Mouse (Mus musculus): ENCODE measurements around the gene Vasp. TPM values are rescaled to one million over a fixed set of nuclear protein-coding genes. Genes with fewer than 3 reads are reported as not detected.

Gene Vasp
- polyA plus RNA-seq, 1 experiment = 17.7 TPM

DNA sequence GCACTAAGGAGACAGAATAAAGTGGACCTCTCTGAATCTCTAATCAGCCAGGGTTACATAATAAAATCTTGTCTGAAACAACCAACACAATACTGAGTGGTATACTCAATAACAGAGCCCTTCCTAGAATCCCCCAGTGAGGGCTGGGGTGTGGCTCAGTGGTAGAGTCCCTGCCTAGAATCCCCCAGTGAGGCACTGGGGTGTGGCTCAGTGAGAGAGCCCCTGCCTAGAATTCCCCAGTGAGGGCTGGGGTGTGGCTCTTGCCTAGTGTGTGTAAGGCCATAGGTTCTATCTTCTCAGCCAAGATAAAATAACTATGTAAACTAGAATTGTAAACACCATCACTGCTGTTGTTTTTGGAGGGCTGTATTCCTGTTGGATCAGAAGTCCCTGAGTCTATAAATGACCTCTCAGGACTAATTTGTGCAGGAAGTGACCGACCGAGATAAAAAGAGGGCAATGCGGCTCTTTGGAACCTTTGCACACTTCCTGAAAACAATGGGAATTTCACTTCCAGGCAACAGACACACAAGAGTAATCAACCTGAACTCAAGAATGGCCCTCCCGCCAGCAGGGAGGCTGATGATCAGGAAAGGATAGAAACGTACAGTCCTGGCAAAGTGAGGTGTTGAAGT is 60.5 kb downstream of the Vasp start:
- Histone ChIP-seq H3K4me3 (replicated peaks) (no peak overlapping the region), H3K27me3 (ENCODE audit: control insufficient read depth) (peaks cover 57% of the 10 kb centered on the region), H3K4me1 (ENCODE audit: control insufficient read depth) (peaks cover 4% of the 10 kb centered on the region; the same call in 1 of the 2 replicates), H3K9me3 (ENCODE audit: control insufficient read depth, low read length) (peaks cover 8% of the 10 kb centered on the region), H3K36me3 (ENCODE audit: control insufficient read depth) (no peaks in the 10 kb centered on the region)
- TF ChIP-seq GATA1 (IDR thresholded peaks at IDR 0.05; ENCODE audit: low read length) (no peak), TAL1 (IDR thresholded peaks at IDR 0.05; ENCODE audit: low read length) (no peak)

DNA sequence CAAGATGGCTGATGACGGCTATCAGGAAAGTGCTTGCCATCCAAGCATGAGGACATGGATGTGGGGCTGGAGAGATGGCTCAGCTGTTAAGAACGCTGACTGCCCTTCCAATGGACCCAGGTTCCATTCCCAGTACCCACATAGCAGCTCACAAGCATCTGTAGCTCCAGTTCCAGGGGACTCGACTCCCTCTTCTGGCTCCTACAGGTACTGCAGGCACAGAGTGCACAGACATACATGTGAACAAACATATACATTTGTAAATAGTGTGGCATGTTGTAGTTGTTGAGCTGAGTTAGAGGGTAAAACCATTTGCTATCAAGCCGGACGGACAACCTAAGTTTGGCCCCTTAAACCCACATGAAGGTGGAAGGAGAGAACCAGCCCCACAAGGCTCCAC is 61.6 kb downstream of the Vasp start:
- peaks cover 4% of the 10 kb centered on the region; the same call in 1 of the 2 replicates for H3K4me1 ChIP-seq (ENCODE audit: control insufficient read depth)
- H3K9me3 ChIP-seq (ENCODE audit: control insufficient read depth, low read length) = peaks cover 8% of the 10 kb centered on the region
- H3K27me3 ChIP-seq (ENCODE audit: control insufficient read depth) = peaks cover 49% of the 10 kb centered on the region
- no peaks in the 10 kb centered on the region; the same call in 1 of the 2 replicates for H3K36me3 ChIP-seq (ENCODE audit: control insufficient read depth)
- H3K4me3 ChIP-seq (replicated peaks) = no peak overlapping the region
- TF ChIP-seq TAL1 (IDR thresholded peaks at IDR 0.05; ENCODE audit: low read length) = no peak
- TF ChIP-seq GATA1 (IDR thresholded peaks at IDR 0.05; ENCODE audit: low read length) = no peak

DNA sequence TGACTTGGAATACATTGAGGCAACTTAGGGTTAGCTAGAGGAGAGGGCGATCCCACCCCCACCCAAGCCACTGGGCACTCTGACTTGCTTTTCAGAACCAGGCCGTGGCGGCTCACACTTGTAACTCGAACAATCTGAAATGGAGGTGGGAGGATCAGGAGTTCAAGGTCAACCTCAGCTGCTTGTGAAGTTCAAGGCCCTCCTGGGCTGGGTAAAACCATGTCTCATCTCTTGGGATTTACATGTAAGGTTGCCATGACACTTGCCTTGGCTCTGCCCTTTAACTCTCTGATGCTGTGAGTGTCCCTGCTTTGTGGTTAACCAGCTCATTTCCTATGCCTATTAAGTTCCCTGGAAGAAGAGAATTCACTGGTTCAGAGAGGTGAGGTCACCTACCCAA is 62.1 kb downstream of the Vasp start:
- TF ChIP-seq GATA1 (IDR thresholded peaks at IDR 0.05; ENCODE audit: low read length) (no peak), TAL1 (IDR thresholded peaks at IDR 0.05; ENCODE audit: low read length) (no peak)

DNA sequence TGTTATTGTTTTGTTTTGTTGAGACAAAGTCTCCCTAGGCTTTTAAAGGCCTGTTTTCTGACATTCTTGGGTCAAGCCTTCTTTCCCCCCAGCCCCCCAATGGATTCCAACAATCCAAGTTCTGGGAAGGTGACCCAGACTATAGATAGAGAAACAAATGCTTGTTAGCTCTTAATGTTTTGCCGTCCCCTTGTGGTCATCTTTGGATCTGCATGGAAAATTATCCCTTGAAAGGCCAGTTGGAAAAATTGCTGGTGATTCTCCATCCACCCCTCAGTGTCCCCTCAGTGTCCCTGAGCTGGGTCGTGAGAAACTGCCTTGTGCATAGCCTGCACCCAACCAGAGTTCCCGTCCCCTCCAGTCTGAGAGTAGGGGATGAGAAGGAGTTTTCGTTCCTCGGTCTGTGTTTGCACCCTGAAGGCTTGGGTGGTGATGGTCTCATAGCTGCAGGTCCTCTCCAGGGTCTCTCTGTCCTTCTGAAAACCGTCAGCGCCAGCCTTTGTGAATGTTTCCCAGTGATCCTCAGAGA is 62.6 kb downstream of the Vasp start:
- Histone ChIP-seq H3K4me1 (ENCODE audit: control insufficient read depth) (peaks cover 4% of the 10 kb centered on the region; the same call in 1 of the 2 replicates), H3K27me3 (ENCODE audit: control insufficient read depth) (peaks cover 39% of the 10 kb centered on the region), H3K9me3 (ENCODE audit: control insufficient read depth, low read length) (peaks cover 8% of the 10 kb centered on the region), H3K4me3 (replicated peaks) (no peak overlapping the region), H3K36me3 (ENCODE audit: control insufficient read depth) (no peaks in the 10 kb centered on the region; the same call in 1 of the 2 replicates)
- TF ChIP-seq TAL1 (IDR thresholded peaks at IDR 0.05; ENCODE audit: low read length) (no peak), GATA1 (IDR thresholded peaks at IDR 0.05; ENCODE audit: low read length) (no peak)

More for the DNA sequence above, 62.1 kb downstream of the Vasp start:
- no peaks in the 10 kb centered on the region; the same call in 1 of the 2 replicates for H3K36me3 ChIP-seq (ENCODE audit: control insufficient read depth)
- H3K4me3 ChIP-seq (replicated peaks) = no peak overlapping the region
- peaks cover 8% of the 10 kb centered on the region for H3K9me3 ChIP-seq (ENCODE audit: control insufficient read depth, low read length)
- H3K4me1 ChIP-seq (ENCODE audit: control insufficient read depth) = peaks cover 4% of the 10 kb centered on the region; the same call in 1 of the 2 replicates
- H3K27me3 ChIP-seq (ENCODE audit: control insufficient read depth) = peaks cover 44% of the 10 kb centered on the region

DNA sequence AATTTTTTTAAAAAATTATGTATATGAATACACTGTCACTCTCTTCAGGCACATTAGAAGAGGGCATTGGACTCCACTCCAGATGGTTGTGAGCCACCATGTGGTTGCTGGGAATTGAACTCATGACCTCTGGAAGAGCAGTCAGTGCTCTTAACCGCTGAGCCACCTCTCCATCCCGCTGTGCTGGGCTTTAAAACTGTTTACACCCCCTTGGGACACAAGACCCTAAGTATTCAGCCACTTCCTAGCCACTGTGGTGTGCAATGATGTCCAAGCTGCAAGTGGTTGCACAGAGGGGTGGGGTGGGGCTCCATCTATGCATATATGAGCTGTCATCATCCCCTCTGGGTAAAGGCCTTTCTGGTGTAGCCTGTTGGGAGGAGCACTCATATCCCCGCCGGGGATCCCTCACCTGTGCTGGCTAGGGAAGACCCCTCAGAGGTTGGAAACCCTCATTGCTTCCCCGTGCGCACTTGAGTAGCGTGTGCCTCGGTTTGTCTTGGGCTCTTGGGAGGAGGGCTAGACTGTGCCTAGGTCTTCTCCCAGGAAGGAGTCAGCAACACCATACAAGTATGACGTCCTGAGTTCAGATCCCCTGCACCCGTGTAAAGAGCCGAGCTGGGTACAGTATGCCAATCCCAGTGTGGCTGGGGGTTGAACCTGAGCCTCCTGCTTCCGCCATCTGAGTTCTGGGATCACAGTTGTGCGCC is 63.3 kb downstream of the Vasp start:
- Histone ChIP-seq H3K4me1 (ENCODE audit: control insufficient read depth) (peaks cover 4% of the 10 kb centered on the region; the same call in 1 of the 2 replicates), H3K4me3 (replicated peaks) (no peak overlapping the region), H3K36me3 (ENCODE audit: control insufficient read depth) (no peaks in the 10 kb centered on the region; the same call in 1 of the 2 replicates), H3K9me3 (ENCODE audit: control insufficient read depth, low read length) (peaks cover 8% of the 10 kb centered on the region), H3K27me3 (ENCODE audit: control insufficient read depth) (peaks cover 33% of the 10 kb centered on the region)
- TF ChIP-seq TAL1 (IDR thresholded peaks at IDR 0.05; ENCODE audit: low read length) = no peak
- TF ChIP-seq GATA1 (IDR thresholded peaks at IDR 0.05; ENCODE audit: low read length) = no peak

Other genes with a start within 250 kb of the Vasp start
- gene Foxa3, start 248.3 kb downstream of the Vasp start, polyA plus RNA-seq (2012) = 0.05 and 0.07 TPM in 2 replicates
- 21.6 and 22.6 TPM in 2 replicates for gene Sympk, start 247.4 kb downstream of the Vasp start, polyA plus RNA-seq (2012)
- gene Rsph6a, start 217.1 kb downstream of the Vasp start, polyA plus RNA-seq (2012) = 0.06 TPM in 1 of 2 replicates, not detected in the other
- gene Dmwd, start 195.6 kb downstream of the Vasp start, polyA plus RNA-seq (2012) = 8.5 and 10.2 TPM in 2 replicates
- gene Dmpk, start 188.0 kb downstream of the Vasp start, polyA plus RNA-seq (2012) = 6.0 TPM in 2 replicates
- 0.23 and 0.34 TPM in 2 replicates for gene Six5, start 177.2 kb downstream of the Vasp start, polyA plus RNA-seq (2012)
- gene Gm4969, start 153.4 kb downstream of the Vasp start, polyA plus RNA-seq (2012) = 0.05 TPM in 1 of 2 replicates, not detected in the other
- gene Fbxo46, start 152.0 kb downstream of the Vasp start, polyA plus RNA-seq (2012) = 1.9 TPM in 2 replicates
- 0.61 and 0.66 TPM in 2 replicates for gene Qpctl, start 122.5 kb downstream of the Vasp start, polyA plus RNA-seq (2012)
- 9.5 and 12.3 TPM in 2 replicates for gene Snrpd2, start 122.1 kb downstream of the Vasp start, polyA plus RNA-seq (2012)
- gene Gipr, start 105.7 kb downstream of the Vasp start, polyA plus RNA-seq (2012) = not detected in 2 replicates
- gene Eml2, start 95.4 kb downstream of the Vasp start, polyA plus RNA-seq (2012) = 0.25 and 0.57 TPM in 2 replicates
- gene Gpr4, start 59.3 kb downstream of the Vasp start, polyA plus RNA-seq (2012) = not detected in 2 replicates
- 2.1 and 2.3 TPM in 2 replicates for gene Opa3, start 43.5 kb downstream of the Vasp start, polyA plus RNA-seq (2012)
- gene Ppm1n, start 8.2 kb upstream of the Vasp start, polyA plus RNA-seq (2012) = not detected in 2 replicates
- 0.29 and 0.44 TPM in 2 replicates for gene Rtn2, start 10.8 kb upstream of the Vasp start, polyA plus RNA-seq (2012)
- gene Fosb, start 38.2 kb upstream of the Vasp start, polyA plus RNA-seq (2012) = 7.8 and 8.8 TPM in 2 replicates
- 3.4 and 3.6 TPM in 2 replicates for gene Ercc1, start 73.0 kb upstream of the Vasp start, polyA plus RNA-seq (2012)
- 0.70 and 0.83 TPM in 2 replicates for gene Cd3eap, start 87.7 kb upstream of the Vasp start, polyA plus RNA-seq (2012)
- gene Ppp1r13l, start 87.9 kb upstream of the Vasp start, polyA plus RNA-seq (2012) = 0.96 and 1.0 TPM in 2 replicates
- gene Ercc2, start 110.2 kb upstream of the Vasp start, polyA plus RNA-seq (2012) = 1.4 and 1.6 TPM in 2 replicates
- gene Klc3, start 132.3 kb upstream of the Vasp start, polyA plus RNA-seq (2012) = not detected in 2 replicates
- not detected in 2 replicates for gene Ckm, start 133.0 kb upstream of the Vasp start, polyA plus RNA-seq (2012)
- 0.45 and 0.52 TPM in 2 replicates for gene Mark4, start 187.0 kb upstream of the Vasp start, polyA plus RNA-seq (2012)
- 0.01 and 0.04 TPM in 2 replicates for gene Exoc3l2, start 191.5 kb upstream of the Vasp start, polyA plus RNA-seq (2012)
- 0.46 and 0.49 TPM in 2 replicates for gene Bloc1s3, start 236.6 kb upstream of the Vasp start, polyA plus RNA-seq (2012)
- 10.9 and 13.1 TPM in 2 replicates for gene Trappc6a, start 236.6 kb upstream of the Vasp start, polyA plus RNA-seq (2012)
- 0.02 TPM in 1 of 2 replicates, not detected in the other for gene Nkpd1, start 246.0 kb upstream of the Vasp start, polyA plus RNA-seq (2012)

Measured in erythroblast, embryonic 14.5 days (primary cell).